In genomic region chr2:165387370-165387769, GRCm38 (mm10) we compare ENCODE assay signal across 8 mouse cellular contexts. TPM values are rescaled to one million over a fixed set of nuclear protein-coding genes. Genes with fewer than 3 reads are reported as not detected.
DNase-seq lines count a peak whose midpoint lies in the region; ATAC-seq and TF ChIP-seq lines count a peak whose summit lies in the region.

No protein-coding gene starts in this region.

- TF ChIP-seq CTCF in E14TG2a.4 (conservative IDR thresholded peaks at IDR 0.05; ENCODE audit: low read length), result no peak

- peaks cover 21% of the 10 kb centered on the region for H3K4me1 ChIP-seq in heart, embryonic 10.5 days
- H3K4me1 ChIP-seq in E14TG2a.4 (replicated peaks; ENCODE audit: low read depth, low read length), result peaks cover 5% of the 10 kb centered on the region; the same call in 1 of the 2 replicates
- peaks cover 7% of the 10 kb centered on the region for H3K4me1 ChIP-seq in forebrain, embryonic 14.5 days (ENCODE audit: control insufficient read depth, insufficient read depth, low read length)
- no peaks in the 10 kb centered on the region; the same call in 1 of the 2 replicates for H3K4me1 ChIP-seq in liver, embryonic 15.5 days (replicated peaks)

- WGBS in heart, embryonic 10.5 days, result 13% methylated on average over 4 of the region's 4 CpGs
- under 1% methylated on average over 4 of the region's 4 CpGs for WGBS in forebrain, embryonic 14.5 days
- 45% methylated on average over 4 of the region's 4 CpGs for WGBS in liver, embryonic 15.5 days (ENCODE audit: insufficient replicate concordance)

- H3K27me3 ChIP-seq in heart, embryonic 10.5 days (ENCODE audit: insufficient read depth, poor library complexity, severe bottlenecking), result no peaks in the 10 kb centered on the region
- peaks cover 44% of the 10 kb centered on the region for H3K27me3 ChIP-seq in E14TG2a.4 (ENCODE audit: insufficient read depth, low read length)
- no peaks in the 10 kb centered on the region for H3K27me3 ChIP-seq in forebrain, embryonic 14.5 days (replicated peaks; ENCODE audit: control insufficient read depth, insufficient read depth, low read length)
- H3K27me3 ChIP-seq in liver, embryonic 15.5 days, result peaks cover 10% of the 10 kb centered on the region

- intact Hi-C loops in heart, postnatal 36 days (cut with DNase I), result no loop called here
- intact Hi-C loops in gastrocnemius, postnatal 36 days (cut with DNase I), result no loop called here

- peak overlapping the region; percentile 98 for H3K27ac ChIP-seq in heart, embryonic 10.5 days
- H3K27ac ChIP-seq in forebrain, embryonic 14.5 days (ENCODE audit: low read depth, low read length), result peak overlapping the region; percentile 91; the same call in 1 of the 2 replicates
- no peak overlapping the region for H3K27ac ChIP-seq in liver, embryonic 15.5 days (replicated peaks)

- H3K4me2 ChIP-seq in forebrain, embryonic 14.5 days (ENCODE audit: low read length), result peak overlapping the region; percentile 74
- H3K4me2 ChIP-seq in liver, embryonic 15.5 days, result peak overlapping the region; percentile 58

- H3K4me3 ChIP-seq in heart, embryonic 10.5 days, result peak overlapping the region; percentile 90
- peak overlapping the region; percentile 82 for H3K4me3 ChIP-seq in E14TG2a.4 (replicated peaks; ENCODE audit: low read length)
- H3K4me3 ChIP-seq in forebrain, embryonic 14.5 days (ENCODE audit: low read depth, low read length), result peak overlapping the region; percentile 79
- peak overlapping the region; percentile 55 for H3K4me3 ChIP-seq in liver, embryonic 15.5 days (replicated peaks)

- DNase-seq in heart, embryonic 10.5 days (ENCODE audit: low spot score), result no peak
- no peak for DNase-seq in heart, postnatal 36 days
- DNase-seq in forebrain, embryonic 14.5 days (ENCODE audit: low spot score), result no peak
- DNase-seq in frontal cortex, adult 2 months (ENCODE audit: extremely low spot score in 1 of 2, low spot score in 1 of 2), result no peak
- no peak for DNase-seq in ovary, adult 18-20 months (ENCODE audit: low spot score)
- no peak for DNase-seq in gastrocnemius, postnatal 36 days

- H3K36me3 ChIP-seq in heart, embryonic 10.5 days, result peaks cover 46% of the 10 kb centered on the region
- peaks cover 42% of the 10 kb centered on the region for H3K36me3 ChIP-seq in E14TG2a.4 (ENCODE audit: insufficient read depth, low read length)
- H3K36me3 ChIP-seq in forebrain, embryonic 14.5 days (ENCODE audit: control insufficient read depth, insufficient read depth, low read length), result peaks cover 44% of the 10 kb centered on the region
- peaks cover 15% of the 10 kb centered on the region for H3K36me3 ChIP-seq in liver, embryonic 15.5 days (replicated peaks)

- H3K9me3 ChIP-seq in heart, embryonic 10.5 days, result no peaks in the 10 kb centered on the region
- H3K9me3 ChIP-seq in E14TG2a.4 (ENCODE audit: low read length), result no peaks in the 10 kb centered on the region
- H3K9me3 ChIP-seq in forebrain, embryonic 14.5 days (replicated peaks; ENCODE audit: control insufficient read depth, low read length), result no peaks in the 10 kb centered on the region
- H3K9me3 ChIP-seq in liver, embryonic 15.5 days (replicated peaks), result no peaks in the 10 kb centered on the region

- H3K9ac ChIP-seq in forebrain, embryonic 14.5 days (ENCODE audit: low read length), result peak overlapping the region; percentile 94
- no peak overlapping the region for H3K9ac ChIP-seq in liver, embryonic 15.5 days

- ATAC-seq in forebrain, embryonic 14.5 days, result no peak
- no peak for ATAC-seq in liver, embryonic 15.5 days (ENCODE audit: insufficient read depth)

RNA-seq across cellular contexts. Expression of gene Zfp334, which starts 0.7 kb away (rescaled TPM):
- polyA plus RNA-seq in heart, embryonic 10.5 days (2016; fragmentation: Nextera tagmentation; extraction: Ambion mirVana), result 9.3 and 12.2 TPM in 2 replicates
- 1 to 10 TPM; 2.1 to 2.2 TPM for total RNA-seq in heart, postnatal 36 days (2021)
- 13.6 and 13.9 TPM in 2 replicates for polyA plus RNA-seq in forebrain, embryonic 14.5 days (2014; fragmentation: Nextera tagmentation; extraction: Ambion mirVana)
- polyA plus RNA-seq in liver, embryonic 15.5 days (2015; fragmentation: Nextera tagmentation; extraction: Ambion mirVana), result 0.97 and 1.3 TPM in 2 replicates
- polyA plus RNA-seq in frontal cortex, adult 2 months (2012; rRNA removed), result 9.7 and 10.1 TPM in 2 replicates
- 1 to 10 TPM; 1.5 to 2.0 TPM for total RNA-seq in gastrocnemius, postnatal 36 days (2021)

RNA-seq across cellular contexts. Expression of gene Ocstamp, which starts 12.8 kb away (rescaled TPM):
- 0.07 and 0.39 TPM in 2 replicates for polyA plus RNA-seq in heart, embryonic 10.5 days (2016; fragmentation: Nextera tagmentation; extraction: Ambion mirVana)
- total RNA-seq in heart, postnatal 36 days (2021), result not detected
- polyA plus RNA-seq in forebrain, embryonic 14.5 days (2014; fragmentation: Nextera tagmentation; extraction: Ambion mirVana), result not detected in 2 replicates
- 4.1 and 5.2 TPM in 2 replicates for polyA plus RNA-seq in liver, embryonic 15.5 days (2015; fragmentation: Nextera tagmentation; extraction: Ambion mirVana)
- polyA plus RNA-seq in frontal cortex, adult 2 months (2012; rRNA removed), result 0.02 TPM in 2 replicates
- total RNA-seq in gastrocnemius, postnatal 36 days (2021), result under 1 TPM in 1 of 2 experiments, not detected in 1; 0.08 TPM

RNA-seq across cellular contexts. Expression of gene Zfp663, which starts 18.8 kb away (rescaled TPM):
- polyA plus RNA-seq in heart, embryonic 10.5 days (2016; fragmentation: Nextera tagmentation; extraction: Ambion mirVana), result 0.23 and 0.60 TPM in 2 replicates
- total RNA-seq in heart, postnatal 36 days (2021), result not detected
- 8.1 and 9.1 TPM in 2 replicates for polyA plus RNA-seq in forebrain, embryonic 14.5 days (2014; fragmentation: Nextera tagmentation; extraction: Ambion mirVana)
- polyA plus RNA-seq in liver, embryonic 15.5 days (2015; fragmentation: Nextera tagmentation; extraction: Ambion mirVana), result 0.06 TPM in 1 of 2 replicates, not detected in the other
- polyA plus RNA-seq in frontal cortex, adult 2 months (2012; rRNA removed), result 0.46 and 0.59 TPM in 2 replicates
- total RNA-seq in gastrocnemius, postnatal 36 days (2021), result not detected
